Mouse (Mus musculus): ENCODE measurements around the gene Serpinc1. TPM values are rescaled to one million over a fixed set of nuclear protein-coding genes. Genes with fewer than 3 reads are reported as not detected.
A peak's percentile ranks its signal among the peaks of the same experiment; 100 is the strongest.
"Not testable (repeated sequence)": the region's sequence is repeated elsewhere in the genome, so short reads cannot be mapped to it uniquely, and the experiment has no call there.

Serpinc1 gene
- total RNA-seq, 2 experiments from 2014 or later: 0.98 TPM; not detected in 1

DNA sequence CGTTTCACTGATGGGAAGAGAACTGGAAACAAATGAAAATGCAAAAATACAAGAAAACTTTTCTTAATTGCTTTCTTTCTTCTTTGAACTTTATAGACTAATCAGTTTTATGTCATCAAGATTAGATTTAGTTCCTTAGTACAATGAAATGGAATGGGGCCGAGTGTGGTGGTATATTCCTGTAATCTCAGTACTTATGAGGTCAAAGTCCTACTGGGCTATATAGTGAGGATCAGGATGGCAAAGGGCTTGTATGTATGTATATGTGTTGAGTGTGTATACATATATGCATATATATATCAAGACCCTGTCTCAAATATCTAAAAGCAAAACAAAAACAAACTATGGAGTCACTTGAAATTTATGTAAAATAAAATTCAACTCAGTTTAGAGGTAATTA is 38.0 kb downstream of the Serpinc1 start:
- ATAC-seq (replicated peaks; ENCODE audit: low FRiP score, poor library complexity, severe bottlenecking): no peak

DNA sequence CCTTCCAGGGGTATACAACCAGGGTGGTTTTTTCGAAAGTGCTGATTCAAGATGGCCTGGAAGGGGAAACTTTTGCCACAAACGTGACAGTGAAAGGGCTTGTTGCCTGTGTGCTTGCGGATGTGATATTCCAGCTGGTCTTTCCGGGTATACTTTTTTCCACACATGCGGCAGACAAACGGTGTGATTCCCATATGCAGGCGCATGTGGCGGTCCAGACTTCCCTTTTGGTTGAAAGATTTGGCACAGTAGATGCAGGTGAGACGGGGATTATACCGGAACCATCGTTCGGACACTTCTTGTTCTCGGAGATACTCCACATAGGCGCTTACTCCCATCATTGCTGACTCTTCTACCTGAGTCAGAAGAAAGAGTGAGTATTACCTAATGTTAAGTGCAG is 41.7 kb downstream of the Serpinc1 start:
- no peak for ATAC-seq (replicated peaks; ENCODE audit: low FRiP score, poor library complexity, severe bottlenecking)

DNA sequence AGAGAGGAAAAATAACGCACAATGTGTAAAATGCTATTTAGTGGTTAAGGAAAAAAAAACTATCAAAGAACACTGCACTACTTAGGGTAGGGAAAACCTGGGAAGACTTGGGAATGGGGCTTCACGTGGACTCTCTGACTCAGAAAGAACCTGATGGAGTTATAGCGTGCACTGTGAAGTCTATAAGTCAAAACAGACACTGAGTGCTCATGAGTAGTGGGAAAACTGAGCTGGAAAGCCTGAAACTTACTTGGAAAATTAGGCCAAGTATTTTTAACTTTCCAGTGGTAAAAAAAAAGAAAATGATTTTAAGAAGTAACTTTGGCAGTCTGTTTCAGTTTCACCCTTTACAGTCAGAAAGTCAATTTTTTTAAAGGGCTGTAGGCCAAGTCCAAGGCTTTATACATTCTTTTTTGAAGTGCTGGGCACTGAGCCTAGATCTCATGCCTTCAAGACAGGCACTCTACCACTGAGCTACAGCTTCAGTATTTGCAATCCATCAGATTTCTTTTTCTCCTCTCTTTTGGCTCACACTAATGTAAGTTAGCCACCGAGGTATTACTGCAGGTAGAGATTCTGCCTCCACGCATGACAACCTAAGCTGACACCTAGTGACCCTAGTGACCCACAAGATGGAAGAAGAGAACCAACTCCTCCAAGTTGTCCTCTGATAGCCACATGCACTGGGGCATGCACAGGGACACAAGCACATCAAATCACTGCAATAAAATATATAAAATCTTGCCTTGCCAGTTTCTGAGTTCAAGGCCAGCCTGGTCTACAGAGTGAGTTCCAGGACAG is 47.2 kb downstream of the Serpinc1 start:
- ATAC-seq (replicated peaks; ENCODE audit: low FRiP score, poor library complexity, severe bottlenecking): no peak

DNA sequence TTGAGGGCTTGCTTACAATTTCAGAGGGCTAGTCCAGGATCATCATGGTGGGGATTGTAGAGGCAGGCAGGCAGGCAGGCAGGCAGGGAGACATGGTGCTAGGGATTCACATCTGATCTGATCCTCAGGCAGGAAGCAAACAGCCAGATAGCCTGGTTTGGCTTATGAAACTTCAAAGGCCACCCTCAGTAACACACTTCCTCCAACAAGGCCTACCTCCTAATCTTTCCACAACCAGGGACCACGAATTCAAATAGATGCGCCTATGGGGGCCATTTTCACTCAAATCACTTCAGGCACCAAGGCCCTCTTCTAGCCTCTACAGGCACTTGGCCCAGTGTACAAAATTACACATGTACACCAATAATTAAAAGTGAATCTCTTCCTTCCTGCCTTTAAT is 48.8 kb downstream of the Serpinc1 start:
- ATAC-seq (replicated peaks; ENCODE audit: low FRiP score, poor library complexity, severe bottlenecking): no peak

DNA sequence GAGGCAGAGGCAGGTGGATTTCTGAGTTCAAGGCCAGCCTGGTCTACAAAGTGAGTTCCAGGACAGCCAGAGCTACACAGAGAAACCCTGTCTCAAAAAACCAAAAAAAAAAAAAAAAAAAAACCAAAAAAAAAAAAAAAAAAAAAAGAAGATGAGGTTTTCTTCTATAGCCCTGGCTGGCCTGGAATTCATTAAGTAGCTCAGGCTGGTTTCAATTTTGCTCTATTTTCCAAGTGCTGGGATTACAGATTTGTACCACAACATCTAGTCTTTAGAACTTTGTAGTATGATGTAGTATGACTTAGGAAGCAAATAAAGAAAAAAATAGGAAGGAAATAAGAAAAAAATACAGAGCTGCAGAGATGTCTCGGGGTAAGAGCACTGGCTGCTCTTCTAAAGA is 50.0 kb downstream of the Serpinc1 start:
- not testable (repeated sequence) for ATAC-seq (replicated peaks; ENCODE audit: low FRiP score, poor library complexity, severe bottlenecking)

DNA sequence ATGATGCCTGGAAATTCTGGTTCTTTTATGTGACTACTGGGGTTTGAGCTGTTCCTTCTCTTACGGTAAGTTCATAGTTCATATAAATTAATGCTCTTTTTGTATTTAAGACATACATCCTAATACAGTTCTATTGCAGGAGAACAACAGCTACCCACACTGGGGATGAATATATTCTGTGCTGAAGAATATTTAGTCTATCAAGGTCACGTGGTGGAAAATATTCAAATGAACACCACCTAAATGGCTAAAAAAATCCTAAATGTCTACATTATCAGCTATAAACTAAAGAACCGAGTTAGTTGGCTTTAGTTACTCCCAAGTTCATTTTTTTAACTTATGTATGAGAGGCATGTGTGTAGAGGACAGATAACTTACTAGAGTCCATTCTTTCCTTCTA is 51.7 kb downstream of the Serpinc1 start:
- no peak for ATAC-seq (replicated peaks; ENCODE audit: low FRiP score, poor library complexity, severe bottlenecking)

DNA sequence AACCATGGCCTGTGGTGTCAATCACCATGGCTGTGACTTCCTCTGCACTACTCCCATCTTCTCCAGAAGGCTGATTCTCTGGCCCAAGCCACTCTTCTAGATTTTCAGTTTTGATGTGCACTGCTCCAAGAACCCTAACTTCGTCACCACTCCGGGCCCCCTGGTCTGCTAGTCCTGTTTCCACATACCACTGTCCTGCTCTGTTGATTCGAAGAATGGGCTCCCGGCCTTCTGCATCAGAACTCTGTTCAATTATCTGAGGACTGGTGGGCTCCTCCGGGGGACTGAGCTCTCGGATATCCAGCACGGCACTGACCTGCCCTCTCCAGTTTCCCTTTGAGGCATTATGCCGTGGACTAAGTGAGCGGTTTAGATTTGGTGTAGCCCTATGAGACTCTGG is 53.5 kb downstream of the Serpinc1 start:
- ATAC-seq (replicated peaks; ENCODE audit: low FRiP score, poor library complexity, severe bottlenecking): no peak

DNA sequence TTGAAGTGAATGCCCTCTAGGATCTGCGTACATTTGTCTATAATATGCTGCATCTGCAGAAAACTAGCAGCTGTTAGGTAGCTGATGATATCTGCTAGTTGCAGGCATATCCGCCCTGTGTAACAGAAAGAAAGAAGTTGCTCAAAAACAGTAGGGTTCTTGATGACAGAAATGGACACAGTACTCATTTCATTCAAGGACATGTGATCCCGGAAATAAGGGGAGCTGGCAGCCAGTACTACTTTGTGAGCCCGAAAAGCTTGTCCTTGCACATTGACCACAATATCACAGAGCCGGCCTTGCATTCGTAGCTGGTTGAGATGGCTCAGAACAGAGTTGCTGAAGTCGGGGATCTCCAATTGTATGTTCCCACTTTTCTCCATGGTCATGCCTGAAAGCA is 54.0 kb downstream of the Serpinc1 start:
- ATAC-seq (replicated peaks; ENCODE audit: low FRiP score, poor library complexity, severe bottlenecking): no peak

DNA sequence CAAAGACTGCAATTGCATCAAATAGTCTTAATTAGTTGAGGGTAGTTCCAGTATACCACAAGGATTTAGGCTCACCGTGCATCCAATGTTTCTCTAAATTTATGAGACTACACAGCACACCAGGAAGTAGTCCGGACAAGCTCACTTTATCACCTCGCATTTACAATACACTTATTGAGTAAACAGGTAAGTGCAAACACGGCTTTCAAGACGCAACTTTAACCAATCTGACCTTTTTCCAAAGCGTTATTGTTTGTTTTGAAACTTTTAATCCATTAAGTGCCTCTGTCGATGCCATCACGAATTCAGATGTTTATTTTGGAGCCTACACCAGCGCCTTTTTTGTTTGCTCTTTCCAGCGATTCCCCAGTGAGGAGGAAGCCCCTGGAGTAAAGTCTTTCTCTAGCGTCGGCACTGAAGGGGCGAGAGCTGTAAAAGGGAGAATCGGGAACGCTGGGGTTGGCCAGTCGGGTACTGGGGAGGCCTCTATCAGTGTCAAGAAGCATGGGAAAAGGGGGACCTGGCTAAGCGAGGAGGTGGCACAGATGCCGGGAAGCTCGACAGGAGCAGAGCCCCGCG is 55.6 kb downstream of the Serpinc1 start:
- no peak for ATAC-seq (replicated peaks; ENCODE audit: low FRiP score, poor library complexity, severe bottlenecking)

DNA sequence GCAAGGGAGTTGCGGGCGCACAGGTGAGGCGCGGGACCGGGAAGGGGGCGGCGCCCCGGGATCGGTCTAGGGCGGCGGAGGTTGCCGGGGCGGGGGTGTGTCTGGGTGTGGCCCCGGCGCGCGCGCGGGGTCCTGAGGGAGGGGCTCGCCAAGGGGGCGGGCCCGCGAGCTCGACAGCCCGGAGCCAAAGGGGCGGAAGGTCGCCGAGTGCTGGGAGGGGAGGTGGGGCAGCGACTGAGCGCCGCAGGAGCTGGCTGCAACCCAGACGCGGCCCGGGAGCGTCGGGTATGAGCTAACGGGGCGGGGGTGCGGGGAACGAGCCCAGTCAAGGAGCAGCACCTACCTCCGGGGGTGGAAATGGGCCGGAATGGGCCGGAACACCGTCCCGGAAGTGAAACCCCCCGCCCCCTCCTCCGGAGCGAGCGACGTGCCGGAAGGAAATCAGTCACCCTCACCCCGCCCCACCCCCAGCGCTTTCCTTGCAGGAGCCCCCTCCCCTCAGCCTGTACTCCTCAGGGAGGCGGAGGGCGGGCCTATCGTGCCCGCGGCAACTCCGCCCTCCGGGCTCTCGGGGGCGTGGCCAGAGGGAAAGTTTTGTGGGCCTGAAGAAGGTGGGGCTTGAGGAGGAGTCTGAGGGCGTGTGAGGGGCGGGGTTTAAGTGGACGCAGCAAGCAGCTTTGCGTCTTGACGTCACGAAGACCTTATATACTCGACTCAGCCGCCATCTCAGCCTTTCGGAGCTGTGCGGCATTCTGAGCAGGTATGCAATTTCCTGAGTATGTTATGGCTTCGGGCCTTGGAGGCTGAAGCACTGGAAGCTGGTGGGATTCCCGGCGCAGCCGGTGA is 56.3 kb downstream of the Serpinc1 start, which contains the start of gene Zbtb37:
Gene Zbtb37, minus strand, starts transcription at position 415 of the 846 bp plus-strand sequence.
- peak; percentile 83 for ATAC-seq (replicated peaks; ENCODE audit: low FRiP score, poor library complexity, severe bottlenecking)

DNA sequence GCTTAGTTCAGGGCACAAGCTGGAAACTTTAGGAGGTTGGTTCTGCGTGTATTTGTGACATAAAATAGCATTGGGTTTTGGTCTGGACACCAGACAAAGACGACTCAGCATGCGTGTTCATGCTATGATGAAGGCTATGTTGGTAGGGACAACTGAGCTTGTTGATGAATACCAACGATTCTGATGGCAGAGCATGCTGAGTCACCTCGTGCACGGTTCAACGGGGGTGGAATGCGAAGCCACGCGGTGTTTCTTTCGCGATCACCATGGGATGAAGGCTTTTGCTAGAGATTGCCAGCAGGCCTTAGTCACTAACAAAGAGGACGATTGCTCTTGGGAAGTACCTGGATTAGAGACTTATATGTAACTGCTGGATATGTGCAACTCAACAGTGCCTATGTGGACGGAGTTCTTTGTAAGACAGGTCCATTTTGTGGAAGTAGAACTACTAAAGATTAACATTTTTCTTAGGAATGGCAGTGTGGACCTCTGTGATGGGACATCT is 56.9 kb downstream of the Serpinc1 start:
- ATAC-seq (replicated peaks; ENCODE audit: low FRiP score, poor library complexity, severe bottlenecking): peak; percentile 64

DNA sequence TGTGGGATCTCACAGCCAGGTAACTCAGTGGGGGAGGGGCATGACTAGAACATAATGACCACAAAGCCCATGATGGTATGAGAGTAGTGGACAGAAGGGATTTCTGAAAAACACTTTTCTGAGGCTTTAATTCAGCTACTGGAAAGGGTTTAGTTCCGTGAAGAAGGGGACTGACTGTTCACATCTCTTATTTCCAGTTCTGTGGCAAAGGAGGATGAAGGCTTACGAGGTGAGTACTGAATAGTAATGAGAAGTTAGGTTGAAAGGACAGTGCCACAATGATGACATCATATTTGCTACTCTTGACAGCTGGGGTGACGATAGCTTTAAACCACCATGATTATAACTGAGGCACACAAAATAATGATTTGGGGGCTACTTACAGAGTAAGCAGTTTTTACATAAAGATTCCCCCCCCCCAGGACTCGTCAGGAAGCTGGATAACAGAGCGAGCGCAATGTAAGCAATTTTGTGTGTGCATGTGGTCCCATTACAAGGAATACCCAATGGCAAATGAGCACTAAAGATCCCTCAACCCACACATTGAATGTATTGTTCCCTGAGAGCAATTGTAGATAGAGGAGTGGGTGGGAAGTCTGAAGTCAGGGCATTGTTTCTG is 57.5 kb downstream of the Serpinc1 start:
- ATAC-seq (replicated peaks; ENCODE audit: low FRiP score, poor library complexity, severe bottlenecking): no peak

DNA sequence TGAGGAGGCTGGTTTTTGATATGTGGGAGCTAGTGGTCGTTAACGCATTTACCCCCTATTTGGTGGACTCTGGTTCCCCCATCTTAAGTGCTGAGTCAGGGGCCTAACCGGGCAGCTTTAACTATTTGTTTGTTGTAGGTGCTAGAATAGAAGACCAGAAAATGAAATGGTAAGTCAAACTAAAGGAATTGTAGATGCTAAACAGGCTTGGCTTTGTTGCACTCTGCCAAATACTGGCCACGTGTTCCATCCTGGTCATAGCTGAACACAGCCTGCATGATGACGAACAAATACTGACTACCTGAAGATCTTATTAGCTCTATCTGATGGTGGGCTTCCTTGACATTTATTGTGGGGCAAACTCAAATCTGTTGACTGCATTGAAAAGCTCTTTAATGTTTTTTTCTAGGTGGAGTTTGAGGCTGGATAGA is 58.0 kb downstream of the Serpinc1 start:
- ATAC-seq (replicated peaks; ENCODE audit: low FRiP score, poor library complexity, severe bottlenecking): no peak

DNA sequence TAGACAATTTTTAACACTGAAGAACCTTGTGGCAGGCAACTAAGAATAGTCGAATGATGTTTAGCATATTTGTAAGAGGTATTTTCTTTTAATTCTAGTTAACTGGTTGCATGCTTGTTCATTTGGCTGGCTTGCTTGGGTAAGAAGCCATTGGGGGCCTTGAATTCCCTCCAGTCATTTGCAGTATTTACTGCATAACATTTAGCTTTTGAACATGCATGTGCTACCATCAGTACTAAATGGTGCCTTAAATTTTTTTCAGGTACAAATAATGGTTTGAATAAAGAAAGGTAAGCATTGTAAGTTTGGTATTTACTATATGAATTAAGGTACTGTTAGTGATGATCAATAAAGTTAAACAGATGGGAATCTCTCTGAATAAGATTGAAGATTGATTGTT is 58.6 kb downstream of the Serpinc1 start:
- no peak for ATAC-seq (replicated peaks; ENCODE audit: low FRiP score, poor library complexity, severe bottlenecking)

DNA sequence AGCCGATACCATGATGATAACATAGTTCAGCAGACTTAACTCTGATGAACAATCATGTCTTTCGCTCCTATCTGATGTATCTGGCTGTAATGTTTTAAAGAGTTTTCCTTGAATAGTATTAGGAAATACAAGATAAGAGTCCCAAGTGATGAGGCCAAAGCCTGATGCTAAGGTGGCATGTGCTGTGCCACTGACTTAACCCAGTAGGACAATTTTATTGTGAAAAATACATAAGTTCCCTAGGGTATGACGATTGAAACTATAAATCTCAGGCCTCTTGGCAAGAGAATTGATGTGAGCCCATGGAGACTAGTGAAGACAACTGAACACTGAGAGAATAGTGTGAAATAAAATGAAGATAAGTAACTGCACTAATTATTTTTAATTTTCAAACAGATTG is 59.2 kb downstream of the Serpinc1 start:
- ATAC-seq (replicated peaks; ENCODE audit: low FRiP score, poor library complexity, severe bottlenecking): no peak

DNA sequence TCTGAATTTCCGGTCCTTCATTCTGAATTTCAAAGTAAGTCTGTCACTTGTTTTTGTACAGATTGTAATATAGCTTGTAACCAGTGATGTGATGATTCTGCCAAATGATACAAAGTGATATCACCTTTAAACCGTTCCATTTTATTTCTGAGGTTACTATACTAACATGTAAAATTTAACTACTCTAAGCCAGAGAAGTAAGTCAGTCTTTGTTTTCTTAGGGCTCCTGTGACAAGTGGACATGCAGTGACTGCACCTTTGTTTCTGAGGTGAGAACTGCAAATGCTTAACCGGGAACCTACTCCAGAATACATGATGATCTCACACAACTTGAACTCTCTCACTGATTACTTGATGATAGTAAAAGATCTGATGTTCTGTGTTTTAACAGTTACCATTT is 59.6 kb downstream of the Serpinc1 start:
- ATAC-seq (replicated peaks; ENCODE audit: low FRiP score, poor library complexity, severe bottlenecking): no peak

DNA sequence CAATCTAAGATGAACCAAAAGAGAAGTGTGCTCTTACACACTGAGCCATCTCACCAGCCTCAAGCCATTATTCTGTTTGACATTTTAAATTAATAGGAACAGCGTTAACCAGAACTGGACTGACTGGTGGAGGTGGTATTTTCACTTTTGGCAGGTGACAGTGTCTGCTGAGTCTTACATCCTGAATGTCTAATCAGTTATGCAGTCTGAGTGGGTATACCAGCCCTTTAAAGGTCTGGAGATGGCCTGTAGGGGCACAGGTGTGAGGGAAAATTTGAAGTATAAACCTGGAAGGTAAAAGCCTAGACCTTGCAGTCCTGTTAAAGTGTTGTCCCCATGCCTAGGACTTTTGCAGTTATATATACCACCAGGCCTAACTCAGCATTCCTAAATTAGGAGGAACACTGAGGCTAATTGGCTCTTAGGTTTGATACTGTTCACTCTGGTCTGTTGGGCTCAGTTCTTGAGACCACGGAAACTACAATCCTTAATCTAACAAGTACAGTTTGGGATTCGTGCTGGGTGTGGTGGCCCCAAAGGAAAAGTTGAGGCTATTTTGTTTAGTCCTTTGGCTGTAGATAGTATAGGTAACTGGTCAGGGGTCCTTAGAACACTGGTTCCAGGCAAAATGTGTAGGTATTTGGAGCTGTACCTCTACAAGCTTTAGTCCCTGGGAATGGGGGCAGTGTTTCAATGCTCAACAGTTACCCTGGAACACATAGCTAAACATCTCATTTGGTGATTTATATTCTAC is 60.8 kb downstream of the Serpinc1 start:
- ATAC-seq (replicated peaks; ENCODE audit: low FRiP score, poor library complexity, severe bottlenecking): no peak

DNA sequence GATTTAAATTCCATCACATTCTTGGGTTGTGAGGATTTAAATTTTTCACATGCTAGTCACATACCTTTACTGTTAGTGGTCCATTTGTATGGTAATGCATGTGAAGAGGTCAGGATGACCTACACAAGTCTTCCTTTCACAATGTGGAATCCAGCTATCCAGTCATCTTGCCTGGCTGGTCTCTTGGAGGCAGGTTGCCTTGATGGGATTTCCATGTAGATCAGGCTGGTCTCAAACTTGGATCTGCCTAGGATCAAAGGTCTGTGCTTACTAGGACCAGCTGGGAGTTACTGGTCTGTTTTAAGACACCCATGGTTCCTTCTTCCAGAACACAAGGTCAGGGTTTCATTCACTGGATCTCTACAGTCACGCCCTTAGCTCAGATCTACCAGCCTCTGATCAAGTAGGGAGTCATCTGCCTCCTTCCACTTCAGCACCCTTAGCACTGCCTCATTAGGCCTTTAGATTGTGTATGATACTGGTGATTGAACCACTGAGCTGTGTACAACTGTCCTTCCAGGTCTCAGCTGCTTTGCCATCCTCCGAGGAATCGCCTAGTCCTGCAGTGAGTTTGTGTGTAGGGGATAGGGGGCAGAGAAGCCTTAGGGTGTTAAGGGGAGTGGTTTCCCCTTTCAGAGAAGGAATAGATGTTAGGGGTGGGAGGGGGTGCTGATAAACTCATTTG is 61.5 kb downstream of the Serpinc1 start:
- ATAC-seq (replicated peaks; ENCODE audit: low FRiP score, poor library complexity, severe bottlenecking): no peak

DNA sequence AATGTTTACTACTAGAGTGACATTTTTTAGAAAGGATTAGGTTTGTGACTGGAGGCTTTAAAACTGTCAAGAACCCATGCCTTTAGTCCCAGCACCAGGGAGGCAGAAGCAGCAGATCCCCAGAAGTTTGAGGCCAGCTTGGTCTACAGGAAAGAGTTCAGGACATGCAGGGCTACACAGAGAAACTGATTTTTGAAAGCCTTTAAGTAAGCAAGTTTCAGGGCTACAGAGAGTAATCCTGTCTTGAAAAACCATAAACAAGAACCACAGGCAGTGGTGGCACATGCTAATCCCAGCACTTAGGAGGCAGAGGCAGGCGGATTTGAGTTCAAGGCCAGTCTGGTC is 62.0 kb downstream of the Serpinc1 start:
- ATAC-seq (replicated peaks; ENCODE audit: low FRiP score, poor library complexity, severe bottlenecking): no peak
